ENCODE assay signal across 15 mouse cellular contexts in genomic region chr13:97587088-97587487, GRCm38 (mm10).
A peak's percentile ranks its signal among the peaks of the same experiment; 100 is the strongest.
DNase-seq lines count a peak whose midpoint lies in the region; ATAC-seq and TF ChIP-seq lines count a peak whose summit lies in the region.
"Had no signal": no experiment of that assay in that cellular context is flagged by ENCODE, and none has a peak within 500 bp of the region (broad histone marks: within the 10 kb centered on the region; RNA-seq: fewer than 3 reads in every experiment).

No protein-coding gene starts in this region.

- no peak for ATAC-seq in hindbrain, embryonic 16.5 days
- ATAC-seq: forebrain, embryonic 13.5 days had no signal

- peak; percentile 12; the same call in 1 of the 2 replicates for TF ChIP-seq CTCF in gastrocnemius, adult 2 months (IDR thresholded peaks at IDR 0.05)

- H3K9ac ChIP-seq in hindbrain, embryonic 16.5 days (ENCODE audit: low read depth, low read length) = no peak overlapping the region
- H3K9ac ChIP-seq: forebrain, embryonic 13.5 days; hindbrain, embryonic 13.5 days; stomach, embryonic 15.5 days had no signal

- H3K27ac ChIP-seq in gastrocnemius, adult 2 months = no peak overlapping the region
- no peak overlapping the region for H3K27ac ChIP-seq in hindbrain, embryonic 16.5 days (ENCODE audit: low read depth, low read length)
- H3K27ac ChIP-seq: forebrain, embryonic 13.5 days; hindbrain, embryonic 13.5 days; stomach, embryonic 15.5 days had no signal

- intact Hi-C loops in gastrocnemius, adult 2 months (cut with DNase I) = no loop called here

- H3K9me3 ChIP-seq in hindbrain, embryonic 16.5 days (ENCODE audit: control insufficient read depth, low read length) = no peaks in the 10 kb centered on the region
- H3K9me3 ChIP-seq: hindbrain, embryonic 13.5 days; stomach, embryonic 15.5 days had no signal

- 88% methylated on average over 1 of the region's 1 CpGs for WGBS in hindbrain, embryonic 16.5 days

- no peak overlapping the region for H3K4me3 ChIP-seq in gastrocnemius, adult 2 months
- no peak overlapping the region for H3K4me3 ChIP-seq in hindbrain, embryonic 16.5 days (ENCODE audit: low read length)
- H3K4me3 ChIP-seq: forebrain, embryonic 13.5 days; hindbrain, embryonic 13.5 days; myocyte; stomach, embryonic 15.5 days had no signal

- no peak for DNase-seq in gastrocnemius, adult 2 months
- no peak for DNase-seq in gastrocnemius, adult 8-10 months (ENCODE audit: low spot score in 2 of 2)
- DNase-seq in lung, postnatal 36 days = peak; percentile 16
- no peak for DNase-seq in lung, postnatal 25 days (ENCODE audit: low spot score)
- DNase-seq in induced T-regulatory cell, adult 2 months (ENCODE audit: low read depth) = peak; percentile 18
- peak; percentile 71 for DNase-seq in thymus, postnatal 4 days
- no peak for DNase-seq in adrenal gland, adult (ENCODE audit: inconsistent age in 2 of 2, low spot score in 1 of 2)
- DNase-seq: cerebellum, adult 11 months; lung, postnatal 4 days had no signal

- H3K4me2 ChIP-seq in hindbrain, embryonic 16.5 days (ENCODE audit: low read length) = no peak overlapping the region
- H3K4me2 ChIP-seq: forebrain, embryonic 13.5 days; heart, embryonic 11.5 days; hindbrain, embryonic 13.5 days; stomach, embryonic 15.5 days had no signal

- no peaks in the 10 kb centered on the region for H3K4me1 ChIP-seq in hindbrain, embryonic 16.5 days (ENCODE audit: control insufficient read depth, insufficient read depth, low read depth, low read length)
- H3K4me1 ChIP-seq: stomach, embryonic 15.5 days had no signal

- H3K27me3 ChIP-seq in hindbrain, embryonic 16.5 days (replicated peaks; ENCODE audit: control insufficient read depth, insufficient read depth, low read length) = no peaks in the 10 kb centered on the region
- H3K27me3 ChIP-seq: forebrain, embryonic 13.5 days; hindbrain, embryonic 13.5 days; stomach, embryonic 15.5 days had no signal

- H3K36me3 ChIP-seq in hindbrain, embryonic 16.5 days (ENCODE audit: control insufficient read depth, insufficient read depth, low read length) = no peaks in the 10 kb centered on the region
- H3K36me3 ChIP-seq: hindbrain, embryonic 13.5 days; stomach, embryonic 15.5 days had no signal

Comparison
In these comparisons a context has a peak if more than half of its experiments do, and no peak if none do; other contexts are left out.
1. DNase-seq: peak in lung, postnatal 36 days (single experiment), induced T-regulatory cell, adult 2 months (single experiment) and thymus, postnatal 4 days (single experiment); none in gastrocnemius, adult 2 months (single experiment), gastrocnemius, adult 8-10 months (0 of 2), lung, postnatal 25 days (single experiment) and adrenal gland, adult (0 of 2).